Mouse (Mus musculus) heart, adult 2 months (tissue): ENCODE results near the gene Rgs7.

ENCODE experiments used
- CTCF ChIP-seq: fragments of 200-600 bp; IDR thresholded peaks from 2 replicates; pipeline ENCODE4 v1.8.1; 2022; ENCODE audit warnings: antibody characterized with exemption, mild to moderate bottlenecking, moderate library complexity
- POLR2A ChIP-seq: fragments of 200-500 bp; IDR thresholded peaks from 2 replicates; pipeline ENCODE4 v1.6.1; 2011; ENCODE audit warnings: mild to moderate bottlenecking, low read depth, low read length, control low read depth; ENCODE audit not compliant: insufficient read depth

- TF ChIP-seq CTCF = no peak
- no peak for TF ChIP-seq POLR2A
Measured at GRCm38 (mm10) chr1:175202902-175203301, 289.4 kb downstream of the Rgs7 start.
